Mouse (Mus musculus) kidney, adult 18-20 months (tissue): Measurements from ENCODE around the gene Cybrd1.
A peak's percentile ranks its signal among the peaks of the same experiment; 100 is the strongest.

Experiments
- DNase-seq: peaks from one replicate; pipeline ENCODE4 v3.0.0; 2021

Cybrd1 gene

DNA sequence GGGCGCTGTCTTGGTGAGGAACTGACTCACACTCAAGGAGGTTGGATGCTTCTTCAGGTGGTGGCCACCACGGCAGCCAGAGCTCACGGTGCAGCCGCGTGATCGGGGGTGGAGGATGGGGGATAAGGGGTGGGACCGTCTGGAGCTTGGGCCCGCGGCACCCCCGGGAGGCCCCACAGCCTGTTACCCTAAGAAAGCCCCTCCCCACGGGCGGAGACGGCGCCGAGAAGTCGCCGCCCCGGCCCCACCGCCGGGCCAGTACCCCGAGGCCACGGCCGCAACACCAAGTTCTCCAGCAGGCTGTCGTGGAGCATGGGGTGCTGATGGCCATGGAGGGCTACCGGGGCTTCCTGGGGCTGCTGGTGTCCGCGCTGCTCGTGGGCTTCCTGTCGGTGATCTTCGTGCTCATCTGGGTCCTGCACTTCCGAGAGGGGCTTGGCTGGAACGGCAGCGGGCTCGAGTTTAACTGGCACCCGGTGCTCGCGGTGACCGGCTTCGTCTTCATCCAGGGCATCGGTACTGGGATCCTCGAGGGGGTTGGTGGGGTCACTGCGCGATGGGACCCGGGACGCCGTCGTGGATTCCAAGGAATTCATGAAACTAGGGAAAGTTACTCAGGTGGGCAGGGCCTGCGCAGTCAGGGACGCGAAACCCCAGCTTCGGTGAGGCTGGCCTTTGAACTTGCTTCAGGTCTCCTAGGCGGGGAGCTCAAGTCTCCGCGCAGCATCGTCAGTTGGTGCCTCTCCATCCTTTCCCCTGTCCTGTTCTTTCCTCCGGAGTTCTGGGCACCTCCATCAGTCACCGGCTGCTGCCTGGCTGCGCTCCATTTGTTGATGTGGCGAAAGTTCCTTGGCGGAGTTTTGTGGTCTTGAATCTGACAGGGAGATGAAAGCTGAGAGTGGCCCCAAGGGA lies at the start of gene Cybrd1:
Gene Cybrd1 (plus strand): TSS at position 127 of the 912 bp plus-strand sequence.
- DNase-seq, result peak; percentile 8

- DNase-seq, result no peak
Observed at GRCm38 (mm10) chr2:71071601-71072000, 46.1 kb upstream of the Cybrd1 start.

DNA sequence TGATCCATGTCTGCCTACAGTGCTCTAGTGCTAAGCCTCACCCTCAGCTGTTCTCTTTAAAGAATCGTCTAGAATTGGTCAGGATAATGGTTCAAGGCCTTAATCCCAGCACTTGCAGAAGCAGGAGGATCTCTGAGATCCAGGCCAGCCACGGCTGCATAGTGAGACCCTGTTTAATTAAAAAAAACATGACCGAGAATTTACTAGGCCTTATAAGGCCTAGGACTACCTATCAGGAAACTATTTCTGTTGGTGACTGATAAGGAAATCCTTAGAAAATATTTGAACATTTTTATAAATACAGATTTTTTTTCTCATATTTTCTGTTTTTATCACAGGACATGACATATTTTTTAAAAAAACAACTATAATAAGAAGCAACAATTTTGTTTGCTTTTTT lies 44.4 kb upstream of the Cybrd1 start:
- no peak for DNase-seq

GRCm38 (mm10) chr2:71073828-71074227 lies 43.9 kb upstream of the Cybrd1 start:
- no peak for DNase-seq

DNA sequence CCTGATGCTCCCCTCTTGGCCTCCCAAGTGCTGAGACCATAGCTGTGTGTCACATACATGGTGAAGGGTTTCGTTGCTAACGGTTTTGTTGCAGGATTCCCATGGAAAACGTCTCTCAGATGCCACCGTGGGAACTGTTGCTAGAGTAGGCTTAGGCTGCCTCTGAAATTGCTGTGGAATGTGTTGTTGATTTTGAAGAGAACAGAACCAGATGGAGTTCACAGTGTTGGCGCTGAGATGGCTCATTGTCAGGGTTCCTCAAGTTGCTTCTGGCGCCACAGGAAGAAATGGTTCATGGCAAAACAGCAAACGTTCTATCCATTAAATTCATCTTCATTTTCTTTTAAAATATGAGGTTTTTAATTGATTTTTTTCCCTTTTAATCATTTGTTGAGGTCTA lies 35.3 kb upstream of the Cybrd1 start:
- DNase-seq, result no peak

DNA sequence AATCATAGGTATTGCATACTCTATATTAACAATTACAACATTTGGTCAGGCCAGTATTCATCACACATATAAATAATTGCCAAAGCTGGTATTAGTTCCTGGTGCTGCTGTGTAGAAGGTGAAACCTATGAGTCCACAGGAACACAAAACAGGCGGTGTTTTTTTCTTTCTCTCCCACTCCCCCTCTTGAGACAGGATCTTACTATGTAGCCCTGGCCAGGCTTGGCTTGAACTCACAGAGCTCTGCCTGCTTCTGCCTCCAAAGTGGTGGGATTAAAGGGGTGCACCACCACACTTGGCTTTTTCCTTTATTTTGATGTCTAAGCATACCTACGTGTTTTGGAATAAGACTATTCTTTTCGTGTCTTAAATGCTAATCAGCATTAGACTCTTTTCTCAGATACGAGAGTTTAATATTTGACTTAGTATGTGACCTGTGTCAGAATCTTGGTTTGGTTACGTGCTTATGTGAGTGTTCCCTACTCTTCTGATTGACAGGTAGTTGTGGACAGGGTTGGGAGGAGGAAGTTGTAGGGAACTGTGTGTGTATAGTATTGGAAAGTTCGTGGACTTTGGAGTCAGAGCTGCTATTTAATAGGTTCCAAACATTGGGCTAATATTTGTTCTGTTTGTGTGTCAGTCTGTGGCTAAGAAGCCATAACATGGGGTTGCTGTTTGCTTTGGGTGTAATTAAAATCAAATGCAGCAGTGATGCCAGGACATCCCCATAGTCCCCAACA lies 34.1 kb upstream of the Cybrd1 start:
- DNase-seq, result no peak

DNA sequence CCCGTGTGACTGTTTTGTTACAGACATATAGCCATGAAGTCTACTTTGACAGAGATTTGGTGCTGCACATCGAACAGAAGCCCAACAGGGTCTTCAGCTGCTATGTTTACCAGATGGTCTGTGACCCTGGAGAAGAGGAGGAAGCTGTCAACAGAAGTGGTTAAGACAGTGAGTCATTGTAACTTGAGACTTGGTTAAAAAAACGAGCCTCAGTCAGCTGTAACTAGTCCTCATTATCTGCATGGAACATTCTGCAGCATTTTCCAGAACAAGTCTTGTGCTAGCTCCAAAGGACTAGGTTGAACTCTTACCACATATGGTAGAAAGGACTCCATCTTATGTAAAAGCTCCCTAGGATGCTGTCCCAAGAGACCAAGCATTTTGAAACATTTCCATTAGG lies 28.0 kb upstream of the Cybrd1 start:
- no peak for DNase-seq

DNA sequence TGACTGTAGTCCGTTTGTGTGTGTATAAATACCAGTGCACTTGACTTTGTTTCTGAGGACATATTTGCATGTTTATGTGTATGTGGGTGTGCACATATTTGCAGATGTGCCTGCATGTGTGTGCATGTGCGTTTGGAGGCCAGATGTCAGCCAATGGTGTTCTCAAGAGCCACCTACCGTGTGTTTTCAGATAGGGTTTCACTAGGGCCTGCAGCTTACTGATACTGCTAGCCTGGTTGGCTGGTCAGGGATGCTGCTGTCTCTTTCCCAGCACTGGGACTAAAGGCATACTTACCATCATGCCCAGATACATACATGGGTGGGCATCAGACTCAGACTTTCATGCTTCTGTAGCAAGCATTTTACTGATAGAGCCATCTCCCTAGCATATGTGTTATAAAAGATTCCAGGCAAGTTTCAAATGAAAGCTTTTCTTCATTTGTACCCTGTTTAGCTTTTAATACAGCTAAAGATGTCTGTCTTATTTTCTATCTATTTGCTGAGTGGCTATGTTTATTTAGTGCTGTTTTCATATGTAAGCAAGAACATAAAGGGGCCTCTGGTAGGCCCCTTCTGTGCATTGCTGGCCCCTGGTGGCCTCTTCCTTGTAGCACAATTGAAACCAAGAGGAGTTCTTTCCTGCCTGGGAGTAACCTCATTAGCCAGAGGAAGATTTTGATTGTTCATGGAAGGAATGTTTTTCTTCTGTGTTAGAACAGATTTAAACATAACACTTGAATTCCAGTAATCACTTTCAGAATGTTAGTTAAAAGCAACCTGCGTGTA lies 26.9 kb upstream of the Cybrd1 start:
- no peak for DNase-seq

DNA sequence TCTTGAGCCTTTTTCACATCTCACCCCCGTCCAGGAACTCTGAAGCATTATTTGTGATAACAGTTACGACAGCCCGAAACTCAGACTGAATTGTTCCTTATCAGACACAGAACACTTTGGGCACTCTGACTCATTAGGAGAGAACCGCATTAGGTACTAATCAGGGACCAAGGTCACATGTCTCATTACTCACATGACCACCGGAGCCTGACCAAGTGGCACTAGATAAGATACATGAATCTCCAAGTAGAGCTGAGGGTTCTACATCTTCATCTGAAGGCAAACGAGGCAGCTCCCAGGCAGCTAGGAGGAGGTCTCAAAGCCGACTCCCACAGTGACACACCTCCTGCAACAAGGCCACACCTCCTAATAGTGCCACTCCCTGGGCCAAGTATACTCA lies 21.6 kb upstream of the Cybrd1 start:
- no peak for DNase-seq

GRCm38 (mm10) chr2:71102621-71103291 lies 15.0 kb upstream of the Cybrd1 start:
- no peak for DNase-seq

DNA sequence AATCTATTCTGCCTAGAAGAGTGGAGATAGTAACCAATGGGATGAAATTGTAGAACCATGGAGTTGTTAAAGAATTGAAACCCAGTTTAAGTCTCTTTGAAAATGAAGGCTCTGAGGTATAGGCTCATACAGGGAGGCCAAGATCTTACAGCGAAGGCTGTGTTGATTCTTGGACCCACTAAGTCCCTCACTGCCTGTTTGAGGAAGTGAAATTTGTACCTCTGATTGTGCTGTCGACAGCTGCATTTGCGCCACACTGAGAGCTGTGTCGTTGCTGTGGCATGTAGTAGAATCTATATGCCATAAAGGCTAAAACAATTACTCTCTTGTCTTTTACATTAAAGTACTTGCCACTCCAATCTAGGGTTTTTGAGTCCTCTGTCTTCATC lies 14.4 kb upstream of the Cybrd1 start:
- DNase-seq, result no peak

DNA sequence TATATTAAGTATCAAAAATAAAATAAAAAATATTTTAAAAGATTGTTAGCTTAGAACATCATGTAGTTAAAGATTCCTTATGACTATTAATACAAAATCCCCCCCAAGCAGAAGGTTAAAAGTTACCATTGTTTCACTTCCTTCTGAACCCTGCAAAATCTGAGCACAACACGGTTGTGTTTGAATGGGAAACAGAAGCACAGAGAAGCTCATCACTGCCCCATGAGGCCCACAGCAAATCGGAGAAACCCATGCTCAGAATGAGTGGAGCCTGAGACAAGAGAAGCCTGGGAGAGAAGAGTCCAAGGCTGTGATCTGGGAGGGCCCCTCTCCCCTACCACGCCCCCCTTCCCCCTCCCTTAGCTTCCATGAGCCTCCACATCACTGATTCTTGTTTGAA lies 13.0 kb upstream of the Cybrd1 start:
- DNase-seq, result no peak

GRCm38 (mm10) chr2:71105469-71106215 lies 12.1 kb upstream of the Cybrd1 start:
- no peak for DNase-seq

- DNase-seq, result no peak
Observed at GRCm38 (mm10) chr2:71107225-71107624, 10.5 kb upstream of the Cybrd1 start.

GRCm38 (mm10) chr2:71108541-71108940 lies 9.2 kb upstream of the Cybrd1 start:
- no peak for DNase-seq

- DNase-seq, result no peak
Observed at GRCm38 (mm10) chr2:71113489-71114171, 4.1 kb upstream of the Cybrd1 start.

GRCm38 (mm10) chr2:71116151-71116550 lies 1.6 kb upstream of the Cybrd1 start:
- DNase-seq, result no peak

DNA sequence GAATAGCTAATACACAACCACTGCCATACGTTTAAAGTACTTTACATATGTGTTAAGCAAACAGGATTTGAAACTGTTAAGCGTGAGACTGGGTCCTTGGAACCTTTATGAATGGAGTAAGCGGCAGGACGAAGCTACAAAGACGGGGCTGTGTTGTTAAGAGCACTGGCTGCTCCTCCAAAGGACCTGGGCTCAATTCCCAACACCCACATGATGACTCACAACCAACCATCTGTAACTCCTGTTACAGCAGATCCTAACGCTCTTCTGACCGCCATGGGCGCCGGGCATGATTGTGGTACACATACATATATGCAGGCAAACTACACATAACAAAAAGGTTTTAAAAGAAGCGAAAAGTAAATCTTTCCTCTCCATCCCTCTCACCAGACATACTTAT lies 3.1 kb downstream of the Cybrd1 start:
- DNase-seq, result no peak

GRCm38 (mm10) chr2:71121406-71121805 lies 3.7 kb downstream of the Cybrd1 start:
- no peak for DNase-seq

DNA sequence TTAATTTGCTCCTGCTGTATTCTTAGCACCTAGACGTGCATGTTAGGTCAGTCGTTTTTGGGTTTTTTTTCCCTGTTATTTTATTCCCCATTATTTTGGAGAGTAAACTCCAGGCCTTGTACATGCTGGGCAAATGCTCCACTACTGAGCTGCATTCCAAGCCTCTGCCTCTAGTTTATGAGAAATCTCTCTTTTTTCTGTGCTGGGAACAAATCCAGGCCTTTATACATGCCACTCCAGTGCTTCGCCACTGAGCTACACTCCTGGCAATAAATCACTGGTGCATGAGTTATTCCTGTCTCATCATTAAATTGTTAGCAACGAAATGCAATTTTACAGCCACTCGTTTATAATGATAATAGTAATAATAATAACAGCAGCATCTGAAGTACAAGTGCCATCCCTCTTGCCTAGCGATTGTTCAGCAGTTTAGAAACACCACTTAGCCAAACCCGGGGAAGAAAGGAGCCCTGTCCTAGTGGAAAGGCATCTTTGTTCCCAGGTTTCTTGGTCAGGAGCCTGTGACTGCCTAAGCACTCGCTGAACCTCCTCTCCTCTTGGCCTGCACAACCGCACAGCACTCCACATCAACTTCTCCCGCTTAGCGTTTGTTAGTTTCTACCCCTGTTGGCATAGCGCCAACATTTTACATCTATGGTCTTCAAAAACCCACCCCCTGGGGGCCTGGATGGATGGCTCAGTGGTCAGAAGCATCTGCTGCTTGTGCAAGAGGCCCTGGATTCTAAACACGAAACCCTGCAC lies 4.7 kb downstream of the Cybrd1 start:
- no peak for DNase-seq

DNA sequence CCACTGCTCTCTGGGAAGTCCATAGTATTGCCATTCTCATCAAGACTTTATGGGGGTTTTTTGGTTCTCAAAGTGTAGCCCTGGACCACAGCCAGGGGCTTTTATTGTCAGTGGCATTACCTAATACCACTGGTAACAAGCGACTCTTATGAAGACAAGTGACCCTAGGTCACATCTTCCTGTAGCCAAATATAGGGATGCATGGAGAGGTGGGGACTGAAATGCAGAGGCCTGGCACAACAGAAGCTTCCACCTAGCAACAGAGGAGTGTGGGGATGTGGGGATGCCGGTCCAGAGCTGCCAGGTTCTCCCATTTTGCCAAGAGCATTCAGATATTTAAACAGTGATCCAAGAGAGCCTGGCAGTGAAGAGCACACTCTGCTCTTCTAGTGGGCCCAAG lies 5.9 kb downstream of the Cybrd1 start:
- DNase-seq, result no peak
